Mouse (Mus musculus) olfactory bulb, adult 2 months (tissue): ENCODE data around the gene Itgax. TPM values are rescaled to one million over a fixed set of nuclear protein-coding genes. Genes with fewer than 3 reads are reported as not detected.

ENCODE experiments used
- H3K27ac ChIP-seq: fragments of 200-500 bp; 2 replicates; pipeline ENCODE4 v1.5.1; 2012; ENCODE audit warnings: low read depth, low read length; ENCODE audit not compliant: insufficient read depth
- H3K4me1 ChIP-seq: fragments of 200-500 bp; 2 replicates; pipeline ENCODE4 v1.6.1; 2012; ENCODE audit warnings: low read length; ENCODE audit not compliant: control insufficient read depth, insufficient read depth
- H3K4me3 ChIP-seq: fragments of 200-500 bp; 2 replicates; pipeline ENCODE4 v1.5.1; 2012; ENCODE audit warnings: mild to moderate bottlenecking, low read depth, low read length, moderate library complexity; ENCODE audit not compliant: insufficient read depth
- CTCF ChIP-seq: fragments of 200-500 bp; IDR thresholded peaks from 2 replicates; pipeline ENCODE4 v1.5.1; 2012; ENCODE audit warnings: low read depth, mild to moderate bottlenecking, low read length, moderate library complexity; ENCODE audit not compliant: insufficient read depth
- POLR2A ChIP-seq: fragments of 200-500 bp; IDR thresholded peaks from 2 replicates; pipeline ENCODE4 v1.6.1; 2012; ENCODE audit warnings: mild to moderate bottlenecking, low read depth, low read length, moderate library complexity; ENCODE audit not compliant: insufficient read depth
- WGBS: fragments of 180-500 bp; shearing (Covaris S2); methylation state at CpG from one replicate; pipeline ENCODE4 v1.1.7; 2018; 5-methylcytosine and 5-hydroxymethylcytosine counted together
- polyA plus RNA-seq: library from polyadenylated mRNA; stranded (reverse); fragments of >200 nt; gene quantifications from 2 replicates; pipeline ENCODE4 v1.2.4, GENCODE M21; 2012; ENCODE audit warnings: low replicate concordance; ENCODE audit not compliant: missing spikeins, insufficient read depth, insufficient read length

The Itgax gene
- not detected in 2 replicates for polyA plus RNA-seq

DNA sequence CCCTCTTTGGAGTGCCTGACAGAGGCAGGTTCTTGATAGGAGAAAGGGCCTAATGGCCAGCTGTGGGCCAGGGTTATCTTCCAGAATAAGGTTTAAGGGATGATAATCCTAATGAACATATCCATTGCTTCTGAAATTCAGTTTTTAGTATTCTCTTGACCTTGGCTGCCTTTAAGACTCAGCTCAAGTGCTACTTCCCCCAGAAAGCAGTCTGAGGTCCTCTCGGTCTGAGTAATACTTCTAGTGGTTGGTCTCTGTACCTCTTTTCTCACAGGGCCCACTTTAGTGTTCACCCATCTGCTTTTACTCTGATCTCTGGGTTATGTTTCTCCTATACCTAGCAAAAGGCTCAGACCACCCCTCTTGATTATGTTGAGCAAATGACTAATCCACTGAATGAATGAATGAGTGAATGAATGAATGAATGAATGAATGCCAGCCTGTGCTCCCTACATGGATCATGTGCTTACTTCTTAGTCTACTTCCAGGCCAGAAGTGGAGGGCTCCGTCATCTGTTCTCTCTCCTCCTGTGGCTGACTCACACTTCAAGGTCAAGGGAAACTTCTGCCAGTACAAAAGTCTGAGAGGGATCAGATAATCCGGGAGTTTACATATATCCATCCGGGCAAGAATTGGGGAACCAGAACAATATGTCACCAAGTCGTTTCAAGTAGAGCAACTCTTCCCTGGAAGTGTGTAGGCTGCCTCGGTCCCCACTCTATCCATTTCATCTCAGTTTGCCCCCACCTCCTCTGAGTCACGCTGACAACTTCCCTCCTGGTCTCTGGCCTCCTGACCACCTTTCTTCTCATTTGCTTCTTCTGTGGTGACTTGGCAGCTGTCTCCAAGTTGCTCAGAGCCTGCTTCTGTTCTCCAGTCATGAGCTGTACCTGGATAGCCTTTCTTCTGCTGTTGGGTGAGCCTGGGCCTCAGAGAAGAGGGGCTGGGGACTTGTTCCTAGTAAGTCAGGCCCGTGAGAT is at the start of gene Itgax:
Gene Itgax, plus strand, starts transcription at position 807 of the 980 bp plus-strand sequence.
- H3K4me1 ChIP-seq = no peaks in the 10 kb centered on the region
- no peak within 1 kb of the TSS for H3K27ac ChIP-seq
- WGBS = 82% methylated on average over 8 of the region's 8 CpGs
- TF ChIP-seq POLR2A (no peak), CTCF (no peak)
- H3K4me3 ChIP-seq = no peak within 1 kb of the TSS

DNA sequence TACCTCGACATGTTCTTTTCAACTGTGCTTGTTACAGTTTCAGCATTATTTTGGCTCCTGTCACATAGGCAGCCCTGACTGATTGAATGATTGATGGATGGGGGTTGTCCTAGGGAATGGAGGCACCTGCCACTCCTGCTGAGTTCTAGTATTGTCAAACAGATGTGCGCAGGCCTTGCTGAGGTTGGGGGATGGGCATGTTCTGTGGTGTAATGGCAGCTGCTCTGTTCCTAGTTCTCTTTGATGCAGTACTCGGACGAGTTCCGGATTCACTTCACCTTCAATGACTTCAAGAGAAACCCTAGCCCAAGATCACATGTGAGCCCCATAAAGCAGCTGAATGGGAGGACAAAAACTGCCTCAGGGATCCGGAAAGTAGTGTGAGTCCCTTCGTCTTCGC is 49.3 kb upstream of the Itgax start:
- H3K4me1 ChIP-seq = no peaks in the 10 kb centered on the region
- no peak overlapping the region for H3K4me3 ChIP-seq
- no peak for TF ChIP-seq CTCF
- TF ChIP-seq POLR2A = no peak
- 82% methylated on average over 8 of the region's 8 CpGs for WGBS
- H3K27ac ChIP-seq = no peak overlapping the region

GRCm38 (mm10) chr7:128089141-128089540 is 40.2 kb upstream of the Itgax start:
- WGBS = 58% methylated on average over 7 of the region's 7 CpGs
- H3K4me3 ChIP-seq = no peak overlapping the region
- H3K27ac ChIP-seq = no peak overlapping the region
- H3K4me1 ChIP-seq = no peaks in the 10 kb centered on the region
- TF ChIP-seq CTCF = no peak
- no peak for TF ChIP-seq POLR2A

- TF ChIP-seq CTCF (no peak), POLR2A (no peak)
- Histone ChIP-seq H3K27ac (no peak overlapping the region), H3K4me1 (no peaks in the 10 kb centered on the region), H3K4me3 (no peak overlapping the region)
- 75% methylated on average over 1 of the region's 1 CpGs for WGBS
Observed at GRCm38 (mm10) chr7:128098135-128098534, 31.2 kb upstream of the Itgax start.

- WGBS = 91% methylated on average over 2 of the region's 2 CpGs
- no peak overlapping the region for H3K4me3 ChIP-seq
- H3K4me1 ChIP-seq = no peaks in the 10 kb centered on the region
- no peak for TF ChIP-seq POLR2A
- no peak for TF ChIP-seq CTCF
- no peak overlapping the region for H3K27ac ChIP-seq
Observed at GRCm38 (mm10) chr7:128100742-128101357, 28.5 kb upstream of the Itgax start.

DNA sequence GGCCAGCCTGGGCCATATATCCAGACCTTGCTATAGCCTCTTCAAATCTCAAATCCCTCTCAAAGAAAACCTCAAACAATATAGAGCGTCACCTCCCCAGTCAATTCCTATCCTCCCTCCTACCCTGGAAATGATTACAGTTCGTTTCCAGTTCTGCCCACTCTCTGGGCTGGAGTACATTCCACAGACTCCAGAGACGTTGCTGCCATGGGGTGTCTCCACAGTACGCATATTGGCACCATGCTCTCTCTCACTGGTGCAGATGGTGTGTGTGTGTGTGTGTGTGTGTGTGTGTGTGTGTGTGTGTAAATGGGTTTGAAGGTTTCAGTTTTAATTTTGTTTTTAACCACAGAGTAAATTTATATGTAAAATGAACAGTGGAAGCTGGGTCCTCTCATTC is 24.1 kb upstream of the Itgax start:
- no peaks in the 10 kb centered on the region for H3K4me1 ChIP-seq
- H3K4me3 ChIP-seq = no peak overlapping the region
- no peak overlapping the region for H3K27ac ChIP-seq
- 54% methylated on average over 4 of the region's 4 CpGs for WGBS
- TF ChIP-seq POLR2A (no peak), CTCF (no peak)

DNA sequence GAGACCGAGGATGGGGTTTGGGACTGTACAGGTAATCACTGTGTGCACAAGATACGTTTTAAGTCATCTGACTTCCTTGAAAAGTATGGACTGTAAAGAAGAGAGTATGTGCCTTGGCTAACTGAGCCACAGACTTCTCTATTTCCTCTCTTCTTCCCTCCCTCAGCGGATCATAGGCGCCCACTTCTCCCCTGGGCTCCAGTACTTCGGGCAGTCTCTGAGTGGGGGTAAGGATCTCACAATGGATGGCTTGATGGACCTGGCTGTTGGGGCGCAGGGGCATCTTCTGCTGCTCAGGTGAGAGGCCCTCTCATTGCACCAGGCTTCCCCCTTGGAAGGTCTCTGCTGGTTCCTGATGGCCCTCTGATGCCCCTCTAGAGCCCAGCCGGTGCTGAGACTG is 21.9 kb upstream of the Itgax start:
- H3K4me1 ChIP-seq = no peaks in the 10 kb centered on the region
- no peak overlapping the region for H3K4me3 ChIP-seq
- H3K27ac ChIP-seq = no peak overlapping the region
- WGBS = 90% methylated on average over 7 of the region's 7 CpGs
- TF ChIP-seq POLR2A (no peak), CTCF (no peak)

DNA sequence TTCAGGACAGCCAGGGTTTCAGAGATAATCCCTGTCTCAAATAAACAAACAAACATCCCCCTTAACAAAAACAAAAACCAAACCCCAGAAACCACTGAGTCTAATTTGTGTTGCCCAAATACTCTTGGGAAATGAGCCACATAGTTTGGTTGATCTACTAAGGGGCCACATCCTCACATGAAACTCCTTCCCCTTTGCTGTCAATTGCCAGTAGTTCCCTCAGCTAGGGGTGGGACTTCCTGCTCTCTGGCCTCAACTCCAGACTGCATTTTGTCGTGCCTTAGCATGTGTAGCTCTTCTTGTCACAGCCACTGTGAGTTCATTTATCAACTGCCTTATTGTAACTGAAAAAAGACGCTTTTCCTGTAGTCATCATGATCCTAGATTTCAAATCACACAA is 19.0 kb upstream of the Itgax start:
- TF ChIP-seq POLR2A (no peak), CTCF (no peak)
- H3K27ac ChIP-seq = no peak overlapping the region
- 76% methylated on average over 2 of the region's 2 CpGs for WGBS

GRCm38 (mm10) chr7:128112131-128112530 is 17.2 kb upstream of the Itgax start:
- WGBS = 88% methylated on average over 11 of the region's 11 CpGs
- no peaks in the 10 kb centered on the region for H3K4me1 ChIP-seq
- H3K27ac ChIP-seq = no peak overlapping the region
- H3K4me3 ChIP-seq = no peak overlapping the region
- TF ChIP-seq POLR2A (no peak), CTCF (no peak)

More for the DNA sequence above, 19.0 kb upstream of the Itgax start:
- Histone ChIP-seq H3K4me1 (no peaks in the 10 kb centered on the region), H3K4me3 (no peak overlapping the region)
